Mouse (Mus musculus): ENCODE results near the gene Il11ra1. TPM values are rescaled to one million over a fixed set of nuclear protein-coding genes. Genes with fewer than 3 reads are reported as not detected.
A peak's percentile ranks its signal among the peaks of the same experiment; 100 is the strongest.

Gene Il11ra1
- polyA plus RNA-seq, 1 experiment from 2014 or later: 66.9 TPM

- DNase-seq (ENCODE audit: low spot score) (no peak), ATAC-seq (replicated peaks; ENCODE audit: low FRiP score) (no peak)
- peaks cover 4% of the 10 kb centered on the region; the same call in 1 of the 2 replicates for H3K36me3 ChIP-seq (ENCODE audit: control insufficient read depth, insufficient read depth, low read length)
Measured at GRCm38 (mm10) chr4:41715082-41715481, 15.3 kb downstream of the Il11ra1 start.

GRCm38 (mm10) chr4:41715596-41715995, 15.8 kb downstream of the Il11ra1 start:
- H3K27ac ChIP-seq (ENCODE audit: low read depth, low read length): no peak overlapping the region
- WGBS: 86% methylated on average over 5 of the region's 5 CpGs
- no peaks in the 10 kb centered on the region for H3K9me3 ChIP-seq (ENCODE audit: control insufficient read depth, low read length)
- H3K27me3 ChIP-seq (ENCODE audit: control insufficient read depth, insufficient read depth, low read length): no peaks in the 10 kb centered on the region
- H3K4me1 ChIP-seq (replicated peaks; ENCODE audit: control insufficient read depth, insufficient read depth, low read length): peaks cover 13% of the 10 kb centered on the region
- H3K4me2 ChIP-seq (ENCODE audit: low read depth, low read length, severe bottlenecking): no peak overlapping the region
- peaks cover 4% of the 10 kb centered on the region; the same call in 1 of the 2 replicates for H3K36me3 ChIP-seq (ENCODE audit: control insufficient read depth, insufficient read depth, low read length)
- H3K9ac ChIP-seq (ENCODE audit: low read length): no peak overlapping the region
- DNase-seq (ENCODE audit: low spot score) (no peak), ATAC-seq (replicated peaks; ENCODE audit: low FRiP score) (no peak)
- H3K4me3 ChIP-seq (ENCODE audit: low read depth, low read length): no peak overlapping the region

More at GRCm38 (mm10) chr4:41715082-41715481, 15.3 kb downstream of the Il11ra1 start:
- H3K9ac ChIP-seq (ENCODE audit: low read length): no peak overlapping the region
- no peak overlapping the region for H3K4me2 ChIP-seq (ENCODE audit: low read depth, low read length, severe bottlenecking)
- H3K4me3 ChIP-seq (ENCODE audit: low read depth, low read length): no peak overlapping the region
- H3K9me3 ChIP-seq (ENCODE audit: control insufficient read depth, low read length): no peaks in the 10 kb centered on the region
- WGBS: 83% methylated on average over 8 of the region's 8 CpGs
- peaks cover 13% of the 10 kb centered on the region for H3K4me1 ChIP-seq (replicated peaks; ENCODE audit: control insufficient read depth, insufficient read depth, low read length)
- no peaks in the 10 kb centered on the region for H3K27me3 ChIP-seq (ENCODE audit: control insufficient read depth, insufficient read depth, low read length)
- H3K27ac ChIP-seq (ENCODE audit: low read depth, low read length): no peak overlapping the region

- Histone ChIP-seq H3K9me3 (ENCODE audit: control insufficient read depth, low read length) (no peaks in the 10 kb centered on the region), H3K4me2 (ENCODE audit: low read depth, low read length, severe bottlenecking) (no peak overlapping the region), H3K4me1 (replicated peaks; ENCODE audit: control insufficient read depth, insufficient read depth, low read length) (peaks cover 12% of the 10 kb centered on the region), H3K36me3 (ENCODE audit: control insufficient read depth, insufficient read depth, low read length) (peaks cover 4% of the 10 kb centered on the region; the same call in 1 of the 2 replicates), H3K9ac (ENCODE audit: low read length) (no peak overlapping the region), H3K27me3 (ENCODE audit: control insufficient read depth, insufficient read depth, low read length) (no peaks in the 10 kb centered on the region), H3K4me3 (ENCODE audit: low read depth, low read length) (no peak overlapping the region), H3K27ac (ENCODE audit: low read depth, low read length) (no peak overlapping the region)
- no peak for DNase-seq (ENCODE audit: low spot score)
- 80% methylated on average over 6 of the region's 6 CpGs for WGBS
- ATAC-seq (replicated peaks; ENCODE audit: low FRiP score): no peak
Measured at GRCm38 (mm10) chr4:41716834-41717233, 17.0 kb downstream of the Il11ra1 start.

GRCm38 (mm10) chr4:41722918-41723351, 23.1 kb downstream of the Il11ra1 start, which contains the start of gene Dctn3:
TSS of gene Dctn3 (minus strand) at chr4:41723170.
- no peak within 1 kb of the TSS for H3K27ac ChIP-seq (ENCODE audit: low read depth, low read length)

GRCm38 (mm10) chr4:41726826-41727621, 27.2 kb downstream of the Il11ra1 start:
- ATAC-seq (replicated peaks; ENCODE audit: low FRiP score) (peak; percentile 36; the same call in 1 of the 2 replicates), DNase-seq (ENCODE audit: low spot score) (peak; percentile 82)
- Histone ChIP-seq H3K9me3 (ENCODE audit: control insufficient read depth, low read length) (no peaks in the 10 kb centered on the region), H3K27me3 (ENCODE audit: control insufficient read depth, insufficient read depth, low read length) (peaks cover 60% of the 10 kb centered on the region), H3K36me3 (ENCODE audit: control insufficient read depth, insufficient read depth, low read length) (no peaks in the 10 kb centered on the region), H3K4me3 (ENCODE audit: low read depth, low read length) (peak overlapping the region; percentile 5; the same call in 1 of the 2 replicates), H3K27ac (ENCODE audit: low read depth, low read length) (peak overlapping the region; percentile 72), H3K4me2 (ENCODE audit: low read depth, low read length, severe bottlenecking) (peak overlapping the region; percentile 40), H3K4me1 (replicated peaks; ENCODE audit: control insufficient read depth, insufficient read depth, low read length) (peaks cover 33% of the 10 kb centered on the region), H3K9ac (ENCODE audit: low read length) (peak overlapping the region; percentile 39; the same call in 1 of the 2 replicates)
- 6% methylated on average over 20 of the region's 20 CpGs for WGBS

More at GRCm38 (mm10) chr4:41722918-41723351, 23.1 kb downstream of the Il11ra1 start, which contains the start of gene Dctn3:
- no peaks in the 10 kb centered on the region for H3K9me3 ChIP-seq (ENCODE audit: control insufficient read depth, low read length)
- DNase-seq (ENCODE audit: low spot score) (peak; percentile 91), ATAC-seq (replicated peaks; ENCODE audit: low FRiP score) (peak; percentile 91)
- peak within 1 kb of the TSS; percentile 89 for H3K9ac ChIP-seq (ENCODE audit: low read length)
- H3K4me1 ChIP-seq (replicated peaks; ENCODE audit: control insufficient read depth, insufficient read depth, low read length): peaks cover 22% of the 10 kb centered on the region
- H3K4me2 ChIP-seq (ENCODE audit: low read depth, low read length, severe bottlenecking): peak within 1 kb of the TSS; percentile 89
- H3K27me3 ChIP-seq (ENCODE audit: control insufficient read depth, insufficient read depth, low read length): peaks cover 25% of the 10 kb centered on the region
- 1% methylated on average over 27 of the region's 27 CpGs for WGBS
- H3K36me3 ChIP-seq (ENCODE audit: control insufficient read depth, insufficient read depth, low read length): peaks cover 4% of the 10 kb centered on the region; the same call in 1 of the 2 replicates
- peak within 1 kb of the TSS; percentile 81 for H3K4me3 ChIP-seq (ENCODE audit: low read depth, low read length)

- WGBS: 2% methylated on average over 50 of the region's 50 CpGs
- DNase-seq (ENCODE audit: low spot score): peak; percentile 67
- H3K9ac ChIP-seq (ENCODE audit: low read length): peak within 1 kb of the TSS; percentile 43
Measured at GRCm38 (mm10) chr4:41731052-41731765, 31.4 kb downstream of the Il11ra1 start, which contains the start of gene Arid3c. TSS of gene Arid3c (minus strand) at chr4:41731142.

GRCm38 (mm10) chr4:41737602-41738255, 37.9 kb downstream of the Il11ra1 start:
- 56% methylated on average over 8 of the region's 8 CpGs for WGBS
- Histone ChIP-seq H3K36me3 (ENCODE audit: control insufficient read depth, insufficient read depth, low read length) (peaks cover 3% of the 10 kb centered on the region; the same call in 1 of the 2 replicates), H3K9me3 (ENCODE audit: control insufficient read depth, low read length) (no peaks in the 10 kb centered on the region), H3K4me3 (ENCODE audit: low read depth, low read length) (no peak overlapping the region), H3K9ac (ENCODE audit: low read length) (no peak overlapping the region), H3K27me3 (ENCODE audit: control insufficient read depth, insufficient read depth, low read length) (peaks cover 5% of the 10 kb centered on the region; the same call in 1 of the 2 replicates), H3K4me1 (replicated peaks; ENCODE audit: control insufficient read depth, insufficient read depth, low read length) (peaks cover 6% of the 10 kb centered on the region; the same call in 1 of the 2 replicates), H3K4me2 (ENCODE audit: low read depth, low read length, severe bottlenecking) (no peak overlapping the region), H3K27ac (ENCODE audit: low read depth, low read length) (no peak overlapping the region)
- DNase-seq (ENCODE audit: low spot score) (peak; percentile 79), ATAC-seq (replicated peaks; ENCODE audit: low FRiP score) (0 out of 2 replicates have a peak, but pooled peaks have one; percentile 60)

More at GRCm38 (mm10) chr4:41731052-41731765, 31.4 kb downstream of the Il11ra1 start, which contains the start of gene Arid3c:
- peaks cover 26% of the 10 kb centered on the region for H3K4me1 ChIP-seq (replicated peaks; ENCODE audit: control insufficient read depth, insufficient read depth, low read length)
- no peak for ATAC-seq (replicated peaks; ENCODE audit: low FRiP score)
- H3K27ac ChIP-seq (ENCODE audit: low read depth, low read length): no peak within 1 kb of the TSS
- no peaks in the 10 kb centered on the region for H3K9me3 ChIP-seq (ENCODE audit: control insufficient read depth, low read length)
- H3K36me3 ChIP-seq (ENCODE audit: control insufficient read depth, insufficient read depth, low read length): no peaks in the 10 kb centered on the region
- H3K27me3 ChIP-seq (ENCODE audit: control insufficient read depth, insufficient read depth, low read length): peaks cover 56% of the 10 kb centered on the region
- H3K4me3 ChIP-seq (ENCODE audit: low read depth, low read length): peak within 1 kb of the TSS; percentile 34
- H3K4me2 ChIP-seq (ENCODE audit: low read depth, low read length, severe bottlenecking): peak within 1 kb of the TSS; percentile 67

- Histone ChIP-seq H3K9me3 (ENCODE audit: control insufficient read depth, low read length) (no peaks in the 10 kb centered on the region), H3K27me3 (ENCODE audit: control insufficient read depth, insufficient read depth, low read length) (peaks cover 2% of the 10 kb centered on the region; the same call in 1 of the 2 replicates), H3K36me3 (ENCODE audit: control insufficient read depth, insufficient read depth, low read length) (peaks cover 3% of the 10 kb centered on the region; the same call in 1 of the 2 replicates), H3K4me1 (replicated peaks; ENCODE audit: control insufficient read depth, insufficient read depth, low read length) (peaks cover 6% of the 10 kb centered on the region; the same call in 1 of the 2 replicates), H3K9ac (ENCODE audit: low read length) (no peak overlapping the region), H3K27ac (ENCODE audit: low read depth, low read length) (no peak overlapping the region), H3K4me3 (ENCODE audit: low read depth, low read length) (no peak overlapping the region), H3K4me2 (ENCODE audit: low read depth, low read length, severe bottlenecking) (no peak overlapping the region)
- DNase-seq (ENCODE audit: low spot score) (peak; percentile 42), ATAC-seq (replicated peaks; ENCODE audit: low FRiP score) (no peak)
- WGBS: 75% methylated on average over 1 of the region's 1 CpGs
Measured at GRCm38 (mm10) chr4:41738256-41738603, 38.4 kb downstream of the Il11ra1 start.
